Mouse (Mus musculus): ENCODE results near the gene Ddb2.

GRCm38 (mm10) chr2:91264711-91265681 lies 28.2 kb upstream of the Ddb2 start, which contains the start of gene Arfgap2:
- TF ChIP-seq GATA1 (IDR thresholded peaks at IDR 0.05; ENCODE audit: borderline replicate concordance, low read length), result no peak
- TF ChIP-seq FLI1 (IDR thresholded peaks at IDR 0.05; ENCODE audit: low read length), result no peak

Data from megakaryocyte, embryonic 14.5 days (primary cell).